Mouse (Mus musculus) hindbrain, embryonic 14.5 days (tissue): ENCODE measurements around the gene BC037034. TPM values are rescaled to one million over a fixed set of nuclear protein-coding genes. Genes with fewer than 3 reads are reported as not detected.

Source experiments
- ATAC-seq: fragments of 200-750 bp; cut with Nextera tagmentation; 2 replicates; pipeline ENCODE4 v1.8.0; 2017; ENCODE audit warnings: moderate number of reproducible peaks, mild to moderate bottlenecking, moderate TSS enrichment, moderate library complexity; ENCODE audit not compliant: low FRiP score
- DNase-seq: peaks from one replicate; pipeline ENCODE4 v3.0.0-alpha.2; 2015; ENCODE audit warnings: low spot score
- H3K27ac ChIP-seq: fragments of 300-500 bp; sonication (generic); 2 replicates; pipeline ENCODE4 v1.5.1; 2014; ENCODE audit warnings: mild to moderate bottlenecking, moderate library complexity
- H3K27me3 ChIP-seq: fragments of 300-500 bp; sonication (generic); 2 replicates; pipeline ENCODE4 v1.6.1; 2014; ENCODE audit warnings: mild to moderate bottlenecking, low read length, mixed read lengths; ENCODE audit not compliant: control insufficient read depth, insufficient read depth
- H3K36me3 ChIP-seq: fragments of 300-500 bp; sonication (generic); replicated peaks from 2 replicates; pipeline ENCODE4 v1.6.1; 2014; ENCODE audit not compliant: control insufficient read depth, insufficient read depth
- H3K4me1 ChIP-seq: fragments of 300-500 bp; sonication (generic); replicated peaks from 2 replicates; pipeline ENCODE4 v1.6.1; 2014; ENCODE audit warnings: antibody characterized with exemption, low read length, mixed read lengths; ENCODE audit not compliant: control insufficient read depth, insufficient read depth
- H3K4me2 ChIP-seq: fragments of 300-500 bp; sonication (generic); replicated peaks from 2 replicates; pipeline ENCODE4 v1.6.1; 2014; ENCODE audit warnings: mild to moderate bottlenecking, moderate library complexity
- H3K4me3 ChIP-seq: fragments of 300-500 bp; sonication (generic); replicated peaks from 2 replicates; pipeline ENCODE4 v1.5.1; 2014; ENCODE audit warnings: mild to moderate bottlenecking, low read length
- H3K9ac ChIP-seq: fragments of 300-500 bp; sonication (generic); 2 replicates; pipeline ENCODE4 v1.6.1; 2014
- H3K9me3 ChIP-seq: fragments of 300-500 bp; sonication (generic); 2 replicates; pipeline ENCODE4 v1.6.1; 2016; ENCODE audit warnings: low read length; ENCODE audit not compliant: control insufficient read depth
- WGBS: fragments of 180-500 bp; shearing (Covaris S2); extraction: QIAGEN DNeasy Blood & Tissue Kit; methylation state at CpG from one replicate; pipeline ENCODE4 v1.1.7; 2014; 5-methylcytosine and 5-hydroxymethylcytosine counted together
- polyA plus RNA-seq: library from polyadenylated mRNA; unstranded; fragments of >200 nt; fragmentation: Nextera tagmentation; extraction: Ambion mirVana; gene quantifications from 2 replicates; pipeline ENCODE4 v1.2.1, GENCODE M21; 2014

The BC037034 gene
- polyA plus RNA-seq, 1 experiment from 2014 or later = 19.7 TPM

DNA sequence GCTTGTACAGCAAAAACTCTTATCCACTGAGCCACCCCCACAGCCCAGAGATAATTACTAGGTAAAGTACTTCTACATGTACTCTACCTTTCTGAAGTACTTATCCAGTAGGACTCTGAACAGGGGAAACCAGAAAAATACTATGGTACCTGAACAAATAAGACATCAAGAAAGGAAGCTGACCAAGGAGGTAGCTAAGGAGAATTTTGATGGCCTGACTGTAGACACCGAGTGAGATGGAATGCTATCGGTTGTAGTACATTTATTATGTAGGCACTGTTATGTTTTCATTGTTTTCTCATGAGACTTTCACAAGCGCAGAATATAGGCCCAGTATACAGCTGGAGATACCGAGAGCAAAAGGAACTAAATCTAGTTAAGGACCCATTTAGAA, 6.3 kb downstream of the BC037034 start:
- peaks cover 46% of the 10 kb centered on the region for H3K36me3 ChIP-seq
- no peaks in the 10 kb centered on the region for H3K9me3 ChIP-seq
- H3K4me1 ChIP-seq = peaks cover 18% of the 10 kb centered on the region
- WGBS = 94% methylated on average over 4 of the region's 4 CpGs
- H3K27me3 ChIP-seq = no peaks in the 10 kb centered on the region
- no peak overlapping the region for H3K4me2 ChIP-seq
- DNase-seq (no peak), ATAC-seq (no peak)
- H3K4me3 ChIP-seq = no peak overlapping the region
- no peak overlapping the region for H3K9ac ChIP-seq
- H3K27ac ChIP-seq = no peak overlapping the region

DNA sequence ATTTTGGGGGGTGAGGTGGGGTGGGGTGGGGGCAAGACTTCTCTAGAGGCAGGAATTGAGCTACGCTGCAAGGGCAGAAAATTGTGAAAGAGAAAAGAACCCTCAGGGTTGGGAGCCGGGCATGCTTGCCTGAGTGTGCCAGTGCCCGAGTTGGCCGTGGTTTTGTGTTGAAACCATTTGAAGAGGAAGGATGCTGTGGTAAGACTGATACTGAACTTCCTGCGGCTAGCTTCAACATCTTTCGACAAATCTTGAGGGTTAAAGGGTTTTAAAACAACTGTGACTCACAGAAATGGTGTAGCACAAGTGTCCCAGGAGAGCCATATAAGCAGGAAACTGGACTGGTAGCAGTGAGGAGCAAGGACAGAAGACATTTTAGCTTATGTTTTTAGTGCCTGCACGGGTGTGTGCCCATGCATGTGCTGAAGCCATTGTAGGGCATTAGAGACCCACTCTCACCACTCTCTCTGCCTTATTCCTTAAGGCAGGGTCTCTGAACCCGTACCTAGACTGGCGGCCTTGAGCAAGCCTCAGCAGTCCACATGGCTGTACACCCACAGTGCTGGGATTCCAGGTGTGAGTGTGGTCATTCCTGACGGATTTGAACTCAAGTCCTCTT, 6.8 kb downstream of the BC037034 start:
- no peak for ATAC-seq
- WGBS = 93% methylated on average over 10 of the region's 10 CpGs

GRCm38 (mm10) chr5:138256094-138256467, 7.8 kb downstream of the BC037034 start:
- H3K9ac ChIP-seq = peak overlapping the region; percentile 67
- H3K9me3 ChIP-seq = no peaks in the 10 kb centered on the region
- no peaks in the 10 kb centered on the region for H3K27me3 ChIP-seq
- peak overlapping the region; percentile 55 for H3K4me3 ChIP-seq
- peaks cover 34% of the 10 kb centered on the region for H3K36me3 ChIP-seq
- ATAC-seq = peak; percentile 1; the same call in 1 of the 2 replicates
- H3K4me2 ChIP-seq = peak overlapping the region; percentile 65
- H3K4me1 ChIP-seq = peaks cover 13% of the 10 kb centered on the region
- DNase-seq = no peak
- WGBS = 15% methylated on average over 7 of the region's 7 CpGs
- H3K27ac ChIP-seq = peak overlapping the region; percentile 80

More for the DNA sequence above, 6.8 kb downstream of the BC037034 start:
- no peaks in the 10 kb centered on the region for H3K27me3 ChIP-seq
- H3K4me3 ChIP-seq = no peak overlapping the region
- no peaks in the 10 kb centered on the region for H3K9me3 ChIP-seq
- peaks cover 13% of the 10 kb centered on the region for H3K4me1 ChIP-seq
- no peak overlapping the region for H3K27ac ChIP-seq
- H3K4me2 ChIP-seq = no peak overlapping the region
- no peak overlapping the region for H3K9ac ChIP-seq
- no peak for DNase-seq
- peaks cover 44% of the 10 kb centered on the region for H3K36me3 ChIP-seq

DNA sequence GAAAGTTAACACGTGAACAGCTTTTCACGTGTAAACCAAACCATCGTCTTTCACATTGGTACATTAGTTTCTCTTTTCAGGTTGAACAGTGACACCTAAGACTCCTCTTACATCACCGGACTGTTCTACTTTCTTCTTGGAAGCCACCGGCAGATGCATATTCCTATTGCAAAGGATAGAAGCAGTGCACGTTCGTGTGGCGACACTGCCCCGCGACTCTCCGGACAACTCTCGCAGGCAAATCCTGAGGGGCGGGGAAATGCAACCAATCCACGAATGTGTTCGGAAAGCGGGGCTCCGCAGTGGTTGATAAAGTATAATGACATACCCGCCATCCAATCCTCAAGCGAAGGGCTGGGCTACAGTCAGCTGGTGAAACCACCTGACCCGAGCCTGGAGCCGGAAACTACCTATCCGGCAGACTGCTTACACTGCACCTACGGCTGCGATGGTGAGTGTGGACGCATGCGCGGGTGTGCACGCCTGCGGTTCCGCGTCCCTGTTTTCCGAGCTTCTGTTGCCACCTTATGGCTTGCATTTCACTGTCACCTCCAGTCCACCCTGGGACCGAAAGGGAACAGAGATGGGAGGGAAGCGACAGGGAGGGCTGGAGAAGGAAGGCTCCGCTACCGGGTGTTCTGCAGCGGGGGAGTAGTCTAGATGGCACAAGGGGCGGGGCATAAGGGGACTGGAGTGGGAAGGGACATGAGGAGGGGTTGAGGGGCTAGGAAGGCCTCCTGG, 8.3 kb downstream of the BC037034 start, which contains the start of gene Lamtor4:
Lamtor4 (plus strand) TSS at position 130 of the 741 bp plus-strand sequence.
- ATAC-seq (peak; percentile 100), DNase-seq (peak; percentile 93)
- Histone ChIP-seq H3K27ac (peak within 1 kb of the TSS; percentile 80), H3K9ac (peak within 1 kb of the TSS; percentile 68), H3K4me1 (peaks cover 13% of the 10 kb centered on the region), H3K36me3 (peaks cover 29% of the 10 kb centered on the region), H3K9me3 (no peaks in the 10 kb centered on the region), H3K4me3 (peak within 1 kb of the TSS; percentile 55), H3K4me2 (peak within 1 kb of the TSS; percentile 65), H3K27me3 (no peaks in the 10 kb centered on the region)
- under 1% methylated on average over 38 of the region's 38 CpGs for WGBS

DNA sequence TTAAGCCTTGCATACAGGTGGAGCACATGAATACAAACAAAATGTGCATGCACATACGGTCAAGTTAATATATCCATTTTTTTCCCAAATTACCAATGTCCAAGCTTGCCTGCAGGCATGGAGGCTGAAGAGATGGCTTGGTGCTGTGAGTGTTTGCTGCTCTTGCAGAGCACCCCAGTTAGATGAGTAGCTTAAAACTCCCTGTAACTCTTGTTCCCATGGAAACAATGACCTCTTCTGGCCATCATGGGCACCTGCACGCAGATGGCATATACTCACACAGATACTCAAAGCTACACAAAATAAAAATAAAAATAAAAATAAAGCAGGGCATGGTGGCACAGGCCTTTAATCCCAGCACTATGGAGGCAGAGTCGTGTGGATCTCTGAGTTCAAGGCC, 10.8 kb downstream of the BC037034 start:
- no peak overlapping the region for H3K4me2 ChIP-seq
- no peak overlapping the region for H3K27ac ChIP-seq
- H3K9me3 ChIP-seq = no peaks in the 10 kb centered on the region
- WGBS = 96% methylated on average over 3 of the region's 3 CpGs
- no peak for DNase-seq
- no peak overlapping the region for H3K9ac ChIP-seq
- peaks cover 4% of the 10 kb centered on the region for H3K36me3 ChIP-seq
- H3K4me3 ChIP-seq = no peak overlapping the region
- peaks cover 13% of the 10 kb centered on the region for H3K4me1 ChIP-seq
- no peak for ATAC-seq
- no peaks in the 10 kb centered on the region for H3K27me3 ChIP-seq

DNA sequence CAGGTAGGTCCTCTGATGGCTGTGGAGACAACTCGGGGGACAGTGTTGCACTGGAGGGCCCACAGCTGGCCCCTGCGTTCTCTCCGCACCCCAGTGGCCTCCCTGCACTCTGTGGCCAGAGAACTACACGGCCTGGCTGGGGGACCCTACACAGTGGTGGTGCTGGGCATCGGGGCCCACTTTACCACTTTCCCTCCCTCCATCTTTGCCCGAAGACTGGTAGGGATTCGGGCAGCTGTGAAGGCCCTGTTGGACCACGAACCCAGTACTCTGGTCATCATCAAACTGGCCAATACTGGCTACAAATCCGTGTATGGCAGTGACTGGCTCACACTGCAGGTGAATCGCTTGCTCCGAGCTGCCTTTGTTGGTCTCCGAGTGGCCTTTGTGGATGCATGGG, 12.7 kb downstream of the BC037034 start:
- DNase-seq (no peak), ATAC-seq (no peak)
- 83% methylated on average over 12 of the region's 12 CpGs for WGBS
- no peak overlapping the region for H3K9ac ChIP-seq
- H3K4me1 ChIP-seq = peaks cover 6% of the 10 kb centered on the region
- H3K27ac ChIP-seq = no peak overlapping the region
- H3K36me3 ChIP-seq = no peaks in the 10 kb centered on the region
- no peak overlapping the region for H3K4me2 ChIP-seq
- no peaks in the 10 kb centered on the region for H3K27me3 ChIP-seq
- H3K4me3 ChIP-seq = no peak overlapping the region
- no peaks in the 10 kb centered on the region for H3K9me3 ChIP-seq

DNA sequence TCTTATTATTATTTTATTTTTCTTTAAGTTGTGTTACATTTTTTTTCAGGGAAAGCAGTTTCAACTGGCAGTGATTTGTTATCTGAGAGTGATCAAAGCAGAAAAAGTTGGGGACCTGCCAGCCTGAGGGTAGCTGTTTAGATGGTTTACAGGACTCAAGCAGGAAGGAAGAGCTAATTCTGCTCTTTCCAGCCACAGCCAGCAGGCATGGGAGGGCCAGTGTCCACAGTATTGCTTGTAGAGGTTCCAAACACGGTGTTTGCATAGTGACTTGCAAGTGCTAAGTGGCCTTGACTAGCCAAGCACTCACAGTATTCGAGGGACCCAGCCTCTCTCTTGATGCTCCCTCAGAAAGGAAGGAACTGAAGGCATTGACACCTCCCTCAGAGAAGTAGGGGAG, 22.3 kb downstream of the BC037034 start:
- Histone ChIP-seq H3K9me3 (no peaks in the 10 kb centered on the region), H3K4me3 (no peak overlapping the region), H3K27ac (no peak overlapping the region), H3K27me3 (no peaks in the 10 kb centered on the region), H3K36me3 (no peaks in the 10 kb centered on the region), H3K4me1 (no peaks in the 10 kb centered on the region), H3K4me2 (no peak overlapping the region), H3K9ac (no peak overlapping the region)
- 43% methylated on average over 2 of the region's 2 CpGs for WGBS
- ATAC-seq (no peak), DNase-seq (no peak)

DNA sequence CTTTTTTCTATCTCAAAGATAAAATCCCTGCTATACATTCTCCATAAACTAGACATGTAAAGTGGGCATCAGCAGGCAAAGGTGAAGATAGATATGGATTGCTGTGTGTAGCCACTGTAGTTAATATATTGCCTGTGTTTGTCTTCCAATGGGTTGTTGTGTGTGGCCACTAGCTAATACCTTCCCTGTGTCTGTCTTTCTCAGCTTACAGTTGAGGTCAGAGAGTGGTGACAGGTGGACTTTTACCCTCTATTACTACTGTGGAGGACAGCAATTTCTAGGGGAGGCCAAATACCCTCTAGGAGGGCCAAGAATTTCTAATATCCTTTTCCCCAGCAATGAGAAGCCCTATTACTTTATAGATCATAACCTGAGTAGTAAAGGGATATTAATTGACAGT, 29.6 kb downstream of the BC037034 start:
- no peaks in the 10 kb centered on the region for H3K9me3 ChIP-seq

GRCm38 (mm10) chr5:138233778-138234177, 30.1 kb downstream of the BC037034 start:
- Histone ChIP-seq H3K9me3 (no peaks in the 10 kb centered on the region), H3K9ac (no peak overlapping the region), H3K36me3 (no peaks in the 10 kb centered on the region), H3K27me3 (no peaks in the 10 kb centered on the region), H3K4me3 (no peak overlapping the region), H3K4me1 (no peaks in the 10 kb centered on the region), H3K4me2 (no peak overlapping the region), H3K27ac (no peak overlapping the region)
- DNase-seq = no peak
- no peak for ATAC-seq
- WGBS = 81% methylated on average over 2 of the region's 2 CpGs

More for the DNA sequence above, 29.6 kb downstream of the BC037034 start:
- Histone ChIP-seq H3K4me1 (no peaks in the 10 kb centered on the region), H3K9ac (no peak overlapping the region), H3K4me3 (no peak overlapping the region), H3K4me2 (no peak overlapping the region), H3K36me3 (no peaks in the 10 kb centered on the region), H3K27ac (no peak overlapping the region), H3K27me3 (no peaks in the 10 kb centered on the region)
- DNase-seq (no peak), ATAC-seq (no peak)
